Mouse (Mus musculus): ENCODE data around the gene Spin1. TPM values are rescaled to one million over a fixed set of nuclear protein-coding genes. Genes with fewer than 3 reads are reported as not detected.

Gene Spin1
- polyA plus RNA-seq, 1 experiment, result 29.5 TPM

GRCm38 (mm10) chr13:51115762-51116161 lies 15.1 kb downstream of the Spin1 start:
- 39% methylated on average over 3 of the region's 3 CpGs for WGBS
- no peak overlapping the region for H3K4me3 ChIP-seq (ENCODE audit: control insufficient read depth, insufficient read depth, low read length)
- H3K27me3 ChIP-seq (ENCODE audit: control insufficient read depth, insufficient read depth, low read length), result no peaks in the 10 kb centered on the region
- H3K27ac ChIP-seq (ENCODE audit: control insufficient read depth, insufficient read depth, low read length), result no peak overlapping the region
- DNase-seq, result no peak
- TF ChIP-seq CTCF (IDR thresholded peaks at IDR 0.05; ENCODE audit: borderline replicate concordance, control insufficient read depth, extremely low read depth, insufficient read depth, low read length, poor library complexity) (no peak), POLR2A (IDR thresholded peaks at IDR 0.05; ENCODE audit: control insufficient read depth, extremely low read depth, insufficient read depth, low read length, poor library complexity) (no peak)
- peaks cover 10% of the 10 kb centered on the region; the same call in 1 of the 2 replicates for H3K4me1 ChIP-seq (replicated peaks; ENCODE audit: control insufficient read depth, insufficient read depth, low read length)
- no peaks in the 10 kb centered on the region for H3K36me3 ChIP-seq (ENCODE audit: control insufficient read depth, insufficient read depth, low read length)

GRCm38 (mm10) chr13:51120734-51121133 lies 20.1 kb downstream of the Spin1 start:
- Histone ChIP-seq H3K36me3 (ENCODE audit: control insufficient read depth, insufficient read depth, low read length) (no peaks in the 10 kb centered on the region; the same call in 1 of the 2 replicates), H3K4me1 (replicated peaks; ENCODE audit: control insufficient read depth, insufficient read depth, low read length) (0 out of 2 replicates have a peak, but pooled peaks cover 7% of the 10 kb centered on the region), H3K27me3 (ENCODE audit: control insufficient read depth, insufficient read depth, low read length) (no peaks in the 10 kb centered on the region), H3K27ac (ENCODE audit: control insufficient read depth, insufficient read depth, low read length) (no peak overlapping the region), H3K4me3 (ENCODE audit: control insufficient read depth, insufficient read depth, low read length) (no peak overlapping the region)
- DNase-seq, result no peak
- WGBS, result 22% methylated on average over 4 of the region's 4 CpGs
- TF ChIP-seq CTCF (IDR thresholded peaks at IDR 0.05; ENCODE audit: borderline replicate concordance, control insufficient read depth, extremely low read depth, insufficient read depth, low read length, poor library complexity) (no peak), POLR2A (IDR thresholded peaks at IDR 0.05; ENCODE audit: control insufficient read depth, extremely low read depth, insufficient read depth, low read length, poor library complexity) (no peak)

GRCm38 (mm10) chr13:51121966-51122365 lies 21.3 kb downstream of the Spin1 start:
- H3K4me1 ChIP-seq (replicated peaks; ENCODE audit: control insufficient read depth, insufficient read depth, low read length), result 0 out of 2 replicates have a peak, but pooled peaks cover 3% of the 10 kb centered on the region

GRCm38 (mm10) chr13:51122771-51123170 lies 22.1 kb downstream of the Spin1 start:
- Histone ChIP-seq H3K36me3 (ENCODE audit: control insufficient read depth, insufficient read depth, low read length) (no peaks in the 10 kb centered on the region; the same call in 1 of the 2 replicates), H3K27ac (ENCODE audit: control insufficient read depth, insufficient read depth, low read length) (no peak overlapping the region), H3K27me3 (ENCODE audit: control insufficient read depth, insufficient read depth, low read length) (no peaks in the 10 kb centered on the region), H3K4me1 (replicated peaks; ENCODE audit: control insufficient read depth, insufficient read depth, low read length) (0 out of 2 replicates have a peak, but pooled peaks cover 3% of the 10 kb centered on the region), H3K4me3 (ENCODE audit: control insufficient read depth, insufficient read depth, low read length) (no peak overlapping the region)
- no peak for DNase-seq
- TF ChIP-seq POLR2A (IDR thresholded peaks at IDR 0.05; ENCODE audit: control insufficient read depth, extremely low read depth, insufficient read depth, low read length, poor library complexity) (no peak), CTCF (IDR thresholded peaks at IDR 0.05; ENCODE audit: borderline replicate concordance, control insufficient read depth, extremely low read depth, insufficient read depth, low read length, poor library complexity) (no peak)
- 95% methylated on average over 8 of the region's 8 CpGs for WGBS

More at GRCm38 (mm10) chr13:51121966-51122365, 21.3 kb downstream of the Spin1 start:
- 67% methylated on average over 1 of the region's 1 CpGs for WGBS
- DNase-seq, result no peak
- Histone ChIP-seq H3K27me3 (ENCODE audit: control insufficient read depth, insufficient read depth, low read length) (no peaks in the 10 kb centered on the region), H3K4me3 (ENCODE audit: control insufficient read depth, insufficient read depth, low read length) (no peak overlapping the region), H3K27ac (ENCODE audit: control insufficient read depth, insufficient read depth, low read length) (no peak overlapping the region), H3K36me3 (ENCODE audit: control insufficient read depth, insufficient read depth, low read length) (no peaks in the 10 kb centered on the region; the same call in 1 of the 2 replicates)
- TF ChIP-seq CTCF (IDR thresholded peaks at IDR 0.05; ENCODE audit: borderline replicate concordance, control insufficient read depth, extremely low read depth, insufficient read depth, low read length, poor library complexity), result no peak
- TF ChIP-seq POLR2A (IDR thresholded peaks at IDR 0.05; ENCODE audit: control insufficient read depth, extremely low read depth, insufficient read depth, low read length, poor library complexity), result no peak

- no peaks in the 10 kb centered on the region for H3K4me1 ChIP-seq (replicated peaks; ENCODE audit: control insufficient read depth, insufficient read depth, low read length)
- peaks cover 3% of the 10 kb centered on the region; the same call in 1 of the 2 replicates for H3K36me3 ChIP-seq (ENCODE audit: control insufficient read depth, insufficient read depth, low read length)
- no peak for DNase-seq
- H3K4me3 ChIP-seq (ENCODE audit: control insufficient read depth, insufficient read depth, low read length), result no peak overlapping the region
- no peak for TF ChIP-seq CTCF (IDR thresholded peaks at IDR 0.05; ENCODE audit: borderline replicate concordance, control insufficient read depth, extremely low read depth, insufficient read depth, low read length, poor library complexity)
- no peak for TF ChIP-seq POLR2A (IDR thresholded peaks at IDR 0.05; ENCODE audit: control insufficient read depth, extremely low read depth, insufficient read depth, low read length, poor library complexity)
- H3K27me3 ChIP-seq (ENCODE audit: control insufficient read depth, insufficient read depth, low read length), result no peaks in the 10 kb centered on the region
- H3K27ac ChIP-seq (ENCODE audit: control insufficient read depth, insufficient read depth, low read length), result no peak overlapping the region
- 90% methylated on average over 8 of the region's 8 CpGs for WGBS
Measured at GRCm38 (mm10) chr13:51125357-51125756, 24.7 kb downstream of the Spin1 start.

GRCm38 (mm10) chr13:51127906-51128305 lies 27.2 kb downstream of the Spin1 start:
- no peaks in the 10 kb centered on the region for H3K27me3 ChIP-seq (ENCODE audit: control insufficient read depth, insufficient read depth, low read length)
- TF ChIP-seq CTCF (IDR thresholded peaks at IDR 0.05; ENCODE audit: borderline replicate concordance, control insufficient read depth, extremely low read depth, insufficient read depth, low read length, poor library complexity), result no peak
- no peak for TF ChIP-seq POLR2A (IDR thresholded peaks at IDR 0.05; ENCODE audit: control insufficient read depth, extremely low read depth, insufficient read depth, low read length, poor library complexity)
- H3K27ac ChIP-seq (ENCODE audit: control insufficient read depth, insufficient read depth, low read length), result no peak overlapping the region
- WGBS, result 41% methylated on average over 2 of the region's 2 CpGs
- no peak for DNase-seq
- H3K36me3 ChIP-seq (ENCODE audit: control insufficient read depth, insufficient read depth, low read length), result peaks cover 3% of the 10 kb centered on the region; the same call in 1 of the 2 replicates
- H3K4me1 ChIP-seq (replicated peaks; ENCODE audit: control insufficient read depth, insufficient read depth, low read length), result no peaks in the 10 kb centered on the region
- no peak overlapping the region for H3K4me3 ChIP-seq (ENCODE audit: control insufficient read depth, insufficient read depth, low read length)

GRCm38 (mm10) chr13:51128417-51128816 lies 27.7 kb downstream of the Spin1 start:
- H3K36me3 ChIP-seq (ENCODE audit: control insufficient read depth, insufficient read depth, low read length), result peaks cover 3% of the 10 kb centered on the region; the same call in 1 of the 2 replicates
- WGBS, result 95% methylated on average over 7 of the region's 7 CpGs
- no peak overlapping the region for H3K27ac ChIP-seq (ENCODE audit: control insufficient read depth, insufficient read depth, low read length)
- no peaks in the 10 kb centered on the region for H3K27me3 ChIP-seq (ENCODE audit: control insufficient read depth, insufficient read depth, low read length)
- no peak for DNase-seq
- TF ChIP-seq CTCF (IDR thresholded peaks at IDR 0.05; ENCODE audit: borderline replicate concordance, control insufficient read depth, extremely low read depth, insufficient read depth, low read length, poor library complexity) (no peak), POLR2A (IDR thresholded peaks at IDR 0.05; ENCODE audit: control insufficient read depth, extremely low read depth, insufficient read depth, low read length, poor library complexity) (no peak)
- no peaks in the 10 kb centered on the region for H3K4me1 ChIP-seq (replicated peaks; ENCODE audit: control insufficient read depth, insufficient read depth, low read length)
- H3K4me3 ChIP-seq (ENCODE audit: control insufficient read depth, insufficient read depth, low read length), result no peak overlapping the region

All from thymus, adult 2 months (tissue).